Mouse (Mus musculus) MEL (cell line): ENCODE results near the gene Trim65. TPM values are rescaled to one million over a fixed set of nuclear protein-coding genes. Genes with fewer than 3 reads are reported as not detected.

Source experiments
- DNase-seq: peaks from one replicate; pipeline ENCODE4 v3.0.0; 2011; ENCODE audit warnings: low read depth, low spot score
- H3K27ac ChIP-seq: 2 replicates; pipeline ENCODE4 v1.5.1; 2012; ENCODE audit warnings: low read depth, mild to moderate bottlenecking, control low read depth, low read length, moderate library complexity; ENCODE audit not compliant: control insufficient read depth
- H3K27me3 ChIP-seq, 2 experiments: fragments of 150-350 bp in 1 of 2; sonication (generic) in 1 of 2; 2 replicates each; pipeline ENCODE4 v1.6.1; 2012; ENCODE audit warnings: low read length in 2 of 2, mild to moderate bottlenecking in 2 of 2, improper control_type of control experiment in 1 of 2, moderate library complexity in 1 of 2; ENCODE audit not compliant: insufficient read depth in 2 of 2, control insufficient read depth in 1 of 2
- H3K36me3 ChIP-seq, 2 experiments: 2 replicates each; pipeline ENCODE4 v1.6.1; 2012 to 2014; ENCODE audit warnings: low read length in 2 of 2, improper control_type of control experiment in 1 of 2, inconsistent platforms in 1 of 2, mild to moderate bottlenecking in 1 of 2; ENCODE audit not compliant: insufficient read depth in 2 of 2, control insufficient read depth in 1 of 2
- H3K4me1 ChIP-seq, 2 experiments: fragments of 150-350 bp in 1 of 2; sonication (generic) in 1 of 2; 2 replicates each; pipeline ENCODE4 v1.6.1; 2012; ENCODE audit warnings: low read length in 2 of 2, improper control_type of control experiment in 1 of 2, mild to moderate bottlenecking in 1 of 2; ENCODE audit not compliant: insufficient read depth in 2 of 2, control insufficient read depth in 1 of 2
- H3K4me3 ChIP-seq, 2 experiments: fragments of 150-350 bp in 1 of 2; sonication (generic) in 1 of 2; 2 replicates each; pipeline ENCODE4 v1.5.1; 2012; ENCODE audit warnings: low read depth in 2 of 2, low read length in 2 of 2, mild to moderate bottlenecking in 2 of 2, moderate library complexity in 2 of 2, control low read depth in 1 of 2, improper control_type of control experiment in 1 of 2; ENCODE audit not compliant: control insufficient read depth in 1 of 2, insufficient read depth in 1 of 2
- H3K79me2 ChIP-seq: 2 replicates; pipeline ENCODE4 v1.6.1; 2012; ENCODE audit warnings: mild to moderate bottlenecking, low read length, moderate library complexity; ENCODE audit not compliant: control insufficient read depth, poor library complexity, insufficient read depth
- H3K9ac ChIP-seq: 2 replicates; pipeline ENCODE4 v1.6.1; 2012; ENCODE audit warnings: low read depth, mild to moderate bottlenecking, control low read depth, low read length, moderate library complexity; ENCODE audit not compliant: control insufficient read depth, poor library complexity, severe bottlenecking
- H3K9me3 ChIP-seq: fragments of 150-350 bp; sonication (generic); replicated peaks from 2 replicates; pipeline ENCODE4 v1.6.1; 2012; ENCODE audit warnings: mild to moderate bottlenecking, low read length, improper control_type of control experiment, moderate library complexity; ENCODE audit not compliant: insufficient read depth
- BHLHE40 ChIP-seq: IDR thresholded peaks from 2 replicates; pipeline ENCODE4 v1.6.1; 2012; ENCODE audit warnings: low read depth, mild to moderate bottlenecking, inconsistent platforms, low read length, improper control_type of control experiment, borderline replicate concordance
- CHD1 ChIP-seq: IDR thresholded peaks from 2 replicates; pipeline ENCODE4 v1.6.1; 2012; ENCODE audit warnings: low read depth, mild to moderate bottlenecking, inconsistent platforms, low read length, improper control_type of control experiment
- E2F4 ChIP-seq: IDR thresholded peaks from 2 replicates; pipeline ENCODE4 v1.6.1; 2011; ENCODE audit warnings: low read depth, low read length, improper control_type of control experiment, borderline replicate concordance
- ELF1 ChIP-seq: IDR thresholded peaks from 2 replicates; pipeline ENCODE4 v1.6.1; 2014; ENCODE audit warnings: low read depth, mild to moderate bottlenecking, inconsistent platforms, low read length, improper control_type of control experiment, moderate library complexity
- EP300 ChIP-seq, 2 experiments: IDR thresholded peaks; 2 replicates each; pipeline ENCODE4 v1.6.1; 2011; ENCODE audit warnings: improper control_type of control experiment in 2 of 2, low read length in 2 of 2, low read depth in 1 of 2, mild to moderate bottlenecking in 1 of 2
- ETS1 ChIP-seq: IDR thresholded peaks from 2 replicates; pipeline ENCODE4 v1.6.1; 2012; ENCODE audit warnings: low read depth, mild to moderate bottlenecking, inconsistent platforms, low read length, improper control_type of control experiment, moderate library complexity
- GABPA ChIP-seq: IDR thresholded peaks from 2 replicates; pipeline ENCODE4 v1.6.1; 2012; ENCODE audit warnings: low read depth, mild to moderate bottlenecking, inconsistent platforms, low read length, improper control_type of control experiment, moderate library complexity
- GATA1 ChIP-seq: IDR thresholded peaks from 2 replicates; pipeline ENCODE4 v1.6.1; 2011; ENCODE audit warnings: low read depth, low read length, improper control_type of control experiment
- HCFC1 ChIP-seq: IDR thresholded peaks from 2 replicates; pipeline ENCODE4 v1.6.1; 2012; ENCODE audit warnings: low read depth, mild to moderate bottlenecking, inconsistent platforms, low read length, improper control_type of control experiment, moderate library complexity
- JUND ChIP-seq: IDR thresholded peaks from 2 replicates; pipeline ENCODE4 v1.6.1; 2011; ENCODE audit warnings: low read depth, mild to moderate bottlenecking, improper control_type of control experiment, low read length
- MAFK ChIP-seq: IDR thresholded peaks from 2 replicates; pipeline ENCODE4 v1.6.1; 2011; ENCODE audit warnings: low read depth, mild to moderate bottlenecking, low read length, improper control_type of control experiment, borderline replicate concordance
- MAX ChIP-seq: IDR thresholded peaks from 2 replicates; pipeline ENCODE4 v1.6.1; 2011; ENCODE audit warnings: low read length, improper control_type of control experiment
- MAZ ChIP-seq: IDR thresholded peaks from 2 replicates; pipeline ENCODE4 v1.6.1; 2012; ENCODE audit warnings: low read depth, mild to moderate bottlenecking, inconsistent platforms, low read length, improper control_type of control experiment
- NELFE ChIP-seq: IDR thresholded peaks from 2 replicates; pipeline ENCODE4 v1.6.1; 2011; ENCODE audit warnings: low read depth, low read length, improper control_type of control experiment
- NRF1 ChIP-seq: IDR thresholded peaks from 2 replicates; pipeline ENCODE4 v1.6.1; 2014; ENCODE audit warnings: low read depth, mild to moderate bottlenecking, inconsistent platforms, low read length, improper control_type of control experiment, moderate library complexity; ENCODE audit not compliant: poor library complexity, insufficient read depth, severe bottlenecking
- RCOR1 ChIP-seq: IDR thresholded peaks from 2 replicates; pipeline ENCODE4 v1.6.1; 2012; ENCODE audit warnings: low read depth, mild to moderate bottlenecking, inconsistent platforms, low read length, improper control_type of control experiment
- SMC3 ChIP-seq: IDR thresholded peaks from 2 replicates; pipeline ENCODE4 v1.6.1; 2011; ENCODE audit warnings: low read depth, low read length, improper control_type of control experiment
- TAL1 ChIP-seq: IDR thresholded peaks from 2 replicates; pipeline ENCODE4 v1.6.1; 2012; ENCODE audit warnings: mild to moderate bottlenecking, inconsistent platforms, low read length, moderate library complexity, mixed read lengths
- TBP ChIP-seq: IDR thresholded peaks from 2 replicates; pipeline ENCODE4 v1.8.0; 2011; ENCODE audit warnings: low read depth, low read length, improper control_type of control experiment
- TCF12 ChIP-seq: IDR thresholded peaks from 2 replicates; pipeline ENCODE4 v1.6.1; 2014; ENCODE audit warnings: low read depth, mild to moderate bottlenecking, inconsistent platforms, low read length, improper control_type of control experiment, moderate library complexity
- UBTF ChIP-seq: IDR thresholded peaks from 2 replicates; pipeline ENCODE4 v1.6.1; 2012; ENCODE audit warnings: low read depth, mild to moderate bottlenecking, inconsistent platforms, low read length, improper control_type of control experiment, moderate library complexity, borderline replicate concordance; ENCODE audit not compliant: insufficient read depth
- ZC3H11A ChIP-seq: IDR thresholded peaks from 2 replicates; pipeline ENCODE4 v1.6.1; 2012; ENCODE audit warnings: low read depth, mild to moderate bottlenecking, inconsistent platforms, low read length, improper control_type of control experiment
- ZMIZ1 ChIP-seq: IDR thresholded peaks from 2 replicates; pipeline ENCODE4 v1.6.1; 2012; ENCODE audit warnings: low read depth, mild to moderate bottlenecking, inconsistent platforms, low read length, improper control_type of control experiment, moderate library complexity
- ZNF384 ChIP-seq: IDR thresholded peaks from 2 replicates; pipeline ENCODE4 v1.6.1; 2012; ENCODE audit warnings: low read depth, mild to moderate bottlenecking, inconsistent platforms, low read length, improper control_type of control experiment
- polyA plus RNA-seq, 2 experiments: library from polyadenylated mRNA; stranded (reverse) in 1 of 2; unstranded in 1 of 2; fragments of >175 nt in 1 of 2; fragments of >200 nt in 1 of 2; gene quantifications; 2 replicates each; pipeline versions ENCODE4 v1.2.1 to v1.2.4; 2012; ENCODE audit warnings: low replicate concordance in 2 of 2, low read depth in 1 of 2; ENCODE audit not compliant: insufficient read length in 2 of 2, insufficient read depth in 1 of 2, missing spikeins in 1 of 2
- total RNA-seq: library from RNA; depleted of rRNA; stranded (reverse); fragments of 300-350 nt; gene quantifications from 2 replicates; pipeline ENCODE4 v1.2.3, GENCODE M21; 2012

Trim65 gene
- total and polyA plus RNA-seq, 3 experiments, result 8.8 to 10.7 TPM; not detected in 1

- no peaks in the 10 kb centered on the region for H3K79me2 ChIP-seq
- peaks cover 0 to 35% of the 10 kb centered on the region in 2 experiments; a peak in 2 of 4 replicates for H3K36me3 ChIP-seq
- H3K27me3 ChIP-seq, result no peaks in the 10 kb centered on the region
- no peaks in the 10 kb centered on the region for H3K9me3 ChIP-seq
- DNase-seq, result peak; percentile 61
- H3K27ac ChIP-seq, result no peak overlapping the region
- H3K4me3 ChIP-seq, result no peak overlapping the region
- H3K4me1 ChIP-seq, result peaks cover 14 to 35% of the 10 kb centered on the region in 2 experiments
- H3K9ac ChIP-seq, result no peak overlapping the region
- TF ChIP-seq NRF1, result no peak
- TF ChIP-seq ZMIZ1, result no peak
- no peak for TF ChIP-seq CHD1
- TF ChIP-seq GABPA, result no peak
- no peak for TF ChIP-seq TBP
- peak; percentile 64 for TF ChIP-seq TAL1
- TF ChIP-seq ZNF384, result peak; percentile 42
- TF ChIP-seq MAX, result no peak
- TF ChIP-seq NELFE, result no peak
- peak; percentile 85 for TF ChIP-seq EP300 (IDR thresholded peaks at IDR 0.05; ENCODE audit: low read depth in 1 of 2, low read length in 2 of 2)
- no peak for TF ChIP-seq E2F4
- no peak for TF ChIP-seq ZC3H11A
- no peak for TF ChIP-seq JUND
- 0 out of 2 replicates have a peak, but pooled peaks have one; percentile 14 for TF ChIP-seq ELF1
- TF ChIP-seq GATA1, result peak; percentile 86
- TF ChIP-seq ETS1, result peak; percentile 74
- peak; percentile 83 for TF ChIP-seq TCF12
- TF ChIP-seq UBTF, result no peak
- no peak for TF ChIP-seq SMC3
- TF ChIP-seq MAZ, result 0 out of 2 replicates have a peak, but pooled peaks have one; percentile 41
- peak; percentile 93 for TF ChIP-seq RCOR1
- TF ChIP-seq HCFC1, result peak; percentile 63
- no peak for TF ChIP-seq MAFK
- TF ChIP-seq BHLHE40, result peak; percentile 43; the same call in 1 of the 2 replicates
- TF ChIP-seq, all 39 proteins: peak for 11
Measured at GRCm38 (mm10) chr11:116099462-116099861, 31.5 kb downstream of the Trim65 start.
